Mouse (Mus musculus) layer of hippocampus, adult 11-12 months (tissue): ENCODE results near the gene Cyren.

Experiments used
- DNase-seq: peaks from one replicate; pipeline ENCODE4 v3.0.0; 2022; ENCODE audit warnings: low spot score

The Cyren gene

DNA sequence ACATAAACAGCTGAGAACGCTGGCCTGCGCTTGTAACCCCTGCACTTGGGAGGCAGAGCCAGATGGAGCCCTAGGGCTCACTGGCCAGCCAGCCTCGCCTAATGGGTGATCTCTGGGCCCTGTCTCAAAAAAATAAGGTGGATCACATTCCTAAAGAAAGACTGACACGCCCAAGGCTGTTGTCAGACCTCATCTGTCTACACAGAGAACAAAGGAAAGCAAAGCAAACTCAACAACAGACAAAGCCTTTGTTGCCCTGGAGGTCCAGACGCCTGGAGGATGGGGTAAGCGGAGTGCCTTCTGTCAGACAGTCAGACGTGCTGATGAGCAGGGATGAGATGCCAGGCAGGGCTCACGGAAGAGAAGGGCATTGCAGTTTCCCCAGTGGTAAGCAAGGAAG lies 11.1 kb downstream of the Cyren start:
- no peak for DNase-seq

DNA sequence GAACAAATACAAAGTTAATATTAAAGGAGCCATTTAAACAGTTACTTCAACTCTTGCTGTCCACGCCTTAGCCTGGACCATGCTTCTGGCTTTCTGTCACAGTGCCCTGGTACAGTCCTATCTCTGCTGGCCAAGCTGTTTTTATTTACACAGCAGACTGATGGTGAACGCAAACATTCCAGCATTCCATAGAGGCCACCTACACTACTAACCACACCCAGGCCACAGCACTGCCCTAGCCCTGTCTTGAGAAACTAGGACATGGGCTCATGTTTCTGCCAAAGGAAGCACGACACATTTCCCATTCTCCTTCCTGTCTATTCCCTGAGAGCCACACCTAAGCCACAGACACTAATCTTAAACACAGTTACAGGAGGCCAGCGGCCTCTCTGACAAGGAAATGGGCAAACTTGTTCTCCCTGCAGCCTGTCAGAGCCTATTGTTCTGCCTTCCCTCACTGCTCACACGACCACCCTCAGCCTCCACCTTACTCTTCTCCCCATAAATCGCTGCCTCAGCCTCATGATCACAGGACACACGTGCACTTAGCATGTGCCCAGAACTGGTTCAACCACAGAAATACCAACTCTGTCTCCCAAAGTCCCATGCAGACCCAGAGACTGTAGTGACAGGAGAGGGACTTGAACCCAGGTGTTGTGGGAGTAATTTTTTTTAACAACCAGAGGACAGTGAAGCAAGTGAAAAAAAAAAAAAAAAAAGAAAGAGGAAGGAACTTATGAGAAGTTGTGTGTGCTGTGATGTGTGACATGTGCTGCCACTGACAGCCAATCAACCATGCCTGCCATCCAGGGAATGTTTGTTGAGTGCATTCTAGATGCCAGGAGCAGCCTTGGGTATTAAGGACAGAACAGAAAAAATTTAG lies 11.9 kb downstream of the Cyren start:
- no peak for DNase-seq

GRCm38 (mm10) chr6:34865213-34865612 lies 12.6 kb downstream of the Cyren start:
- no peak for DNase-seq

DNA sequence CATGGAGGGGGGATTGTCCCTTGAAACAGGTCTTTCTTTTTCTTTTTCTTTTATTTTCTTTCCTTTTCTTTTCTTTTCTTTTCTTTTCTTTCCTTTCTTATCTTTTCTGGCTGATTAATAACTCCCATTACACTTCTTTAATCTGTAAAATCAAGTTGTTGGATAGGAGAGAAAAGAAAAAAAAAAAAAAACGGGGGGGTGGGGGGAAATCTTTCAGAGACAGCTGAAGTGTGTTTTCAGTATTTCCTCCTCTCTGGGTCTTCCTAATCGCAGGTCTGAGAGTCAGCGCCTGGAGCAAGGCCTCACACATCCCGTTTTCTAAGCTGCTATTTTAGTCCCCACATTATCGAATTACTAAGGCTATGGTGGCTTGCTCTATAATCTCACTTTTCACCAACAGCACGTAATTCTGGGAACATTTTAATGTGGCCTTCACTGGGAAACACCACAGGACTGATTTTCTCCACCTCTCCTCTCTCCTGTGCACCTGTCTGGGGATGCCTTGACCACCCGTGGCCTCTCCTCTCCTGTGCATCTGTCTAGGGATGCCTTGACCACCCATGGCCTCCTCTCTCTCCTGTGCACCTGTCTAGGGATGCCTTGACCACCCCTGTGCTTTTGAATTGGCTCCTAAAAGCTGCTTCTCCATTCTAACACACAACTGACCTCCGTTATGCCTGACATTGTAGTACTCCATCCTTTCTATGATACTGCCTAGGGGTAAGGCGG lies 13.9 kb downstream of the Cyren start:
- no peak for DNase-seq

DNA sequence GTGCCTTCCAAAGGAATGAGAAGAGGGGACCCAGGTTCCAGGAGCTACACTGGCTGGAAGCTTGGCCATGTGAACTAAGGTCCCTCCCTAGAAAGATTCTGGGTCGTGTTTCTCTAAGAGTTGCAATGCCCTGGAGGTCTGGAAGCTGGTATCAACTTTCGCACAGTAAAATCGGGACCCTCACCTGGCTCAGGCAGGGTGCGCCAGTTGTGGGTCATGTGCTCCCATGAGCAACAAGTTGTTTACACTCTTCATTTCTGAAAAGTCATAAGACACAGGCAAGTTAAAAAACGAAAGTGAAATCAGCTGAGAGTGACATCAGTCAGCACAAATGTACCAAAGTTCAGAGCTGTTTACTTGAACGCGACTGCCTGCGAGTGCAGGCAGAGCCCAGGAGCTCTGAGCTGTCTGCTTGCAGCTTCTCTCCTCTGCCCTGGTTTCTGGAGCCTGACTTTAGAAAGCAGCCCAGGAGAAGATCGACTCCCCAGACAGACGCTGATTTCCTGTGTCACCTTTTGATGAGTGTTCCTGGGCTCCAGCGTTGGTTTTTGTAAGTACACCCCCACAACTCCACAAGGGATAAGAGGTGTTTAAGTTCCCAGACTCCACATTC lies 15.0 kb downstream of the Cyren start, which contains the start of gene Tmem140:
TSS of gene Tmem140 (plus strand) at position 356 of the 613 bp plus-strand sequence.
- DNase-seq = no peak

- no peak for DNase-seq
Measured at GRCm38 (mm10) chr6:34862381-34862780, 15.5 kb downstream of the Cyren start.

- no peak for DNase-seq
Measured at GRCm38 (mm10) chr6:34861546-34862053, 16.3 kb downstream of the Cyren start.

GRCm38 (mm10) chr6:34832352-34832751 lies 45.5 kb downstream of the Cyren start:
- no peak for DNase-seq

DNA sequence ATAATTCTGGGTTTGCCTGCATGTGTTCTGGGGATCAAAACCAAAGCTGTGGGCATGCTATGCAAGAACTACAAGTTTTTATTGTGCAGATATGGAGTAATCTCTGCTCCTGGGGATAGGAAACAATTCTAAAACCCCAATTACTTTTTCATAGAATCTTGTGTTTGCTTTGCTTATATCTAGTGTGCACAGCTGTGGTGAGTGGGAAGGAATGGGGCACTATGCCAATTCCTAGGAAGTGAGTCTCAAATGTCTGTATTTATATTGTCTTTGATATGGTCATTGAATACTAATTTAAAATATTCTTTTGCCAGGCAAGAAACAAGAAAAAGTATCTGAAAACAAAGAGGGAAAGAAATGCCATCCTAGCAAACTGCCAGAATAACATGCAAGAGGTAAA lies 53.5 kb downstream of the Cyren start:
- DNase-seq = peak; percentile 22
